Mouse (Mus musculus) heart, embryonic 14.5 days (tissue): ENCODE results near the gene Mrpl17. TPM values are rescaled to one million over a fixed set of nuclear protein-coding genes. Genes with fewer than 3 reads are reported as not detected.
A peak's percentile ranks its signal among the peaks of the same experiment; 100 is the strongest.
"Not testable (repeated sequence)": the region's sequence is repeated elsewhere in the genome, so short reads cannot be mapped to it uniquely, and the experiment has no call there.

Experiments
- ATAC-seq: fragments of 200-750 bp; cut with Nextera tagmentation; 2 replicates; pipeline ENCODE4 v1.8.0; 2017; ENCODE audit warnings: low read depth, moderate TSS enrichment; ENCODE audit not compliant: insufficient number of reproducible peaks, insufficient read depth, low FRiP score
- H3K27ac ChIP-seq, 2 experiments: fragments of 200-500 bp in 1 of 2; fragments of 300-500 bp in 1 of 2; sonication (generic) in 1 of 2; replicated peaks in 1 of 2; 2 replicates each; pipeline ENCODE4 v1.5.1; 2012 to 2014; ENCODE audit warnings: low read depth in 2 of 2, low read length in 2 of 2, control low read depth in 1 of 2, mild to moderate bottlenecking in 1 of 2, mixed read lengths in 1 of 2; ENCODE audit not compliant: control insufficient read depth in 1 of 2, insufficient read depth in 1 of 2
- H3K27me3 ChIP-seq: fragments of 300-500 bp; sonication (generic); 2 replicates; pipeline ENCODE4 v1.6.1; 2014; ENCODE audit warnings: mild to moderate bottlenecking, low read length, control low read depth; ENCODE audit not compliant: control insufficient read depth, insufficient read depth
- H3K36me3 ChIP-seq: fragments of 300-500 bp; sonication (generic); 2 replicates; pipeline ENCODE4 v1.6.1; 2014; ENCODE audit warnings: mild to moderate bottlenecking, control low read depth, low read length, mixed read lengths; ENCODE audit not compliant: control insufficient read depth, insufficient read depth
- H3K4me1 ChIP-seq, 2 experiments: fragments of 200-500 bp in 1 of 2; fragments of 300-500 bp in 1 of 2; sonication (generic) in 1 of 2; 2 replicates each; pipeline ENCODE4 v1.6.1; 2012 to 2014; ENCODE audit warnings: low read length in 2 of 2, control low read depth in 1 of 2, mixed read lengths in 1 of 2; ENCODE audit not compliant: control insufficient read depth in 2 of 2, insufficient read depth in 2 of 2
- H3K4me2 ChIP-seq: fragments of 300-500 bp; sonication (generic); 2 replicates; pipeline ENCODE4 v1.6.1; 2014; ENCODE audit warnings: mild to moderate bottlenecking, low read length
- H3K4me3 ChIP-seq, 2 experiments: fragments of 200-500 bp in 1 of 2; fragments of 300-500 bp in 1 of 2; sonication (generic) in 1 of 2; 2 replicates each; pipeline ENCODE4 v1.5.1; 2012 to 2014; ENCODE audit warnings: low read length in 2 of 2, mild to moderate bottlenecking in 2 of 2, control low read depth in 1 of 2, low read depth in 1 of 2, moderate library complexity in 1 of 2; ENCODE audit not compliant: control insufficient read depth in 1 of 2, insufficient read depth in 1 of 2
- H3K9ac ChIP-seq: fragments of 300-500 bp; sonication (generic); 2 replicates; pipeline ENCODE4 v1.6.1; 2014; ENCODE audit warnings: mild to moderate bottlenecking, low read length
- H3K9me3 ChIP-seq: fragments of 300-500 bp; sonication (generic); 2 replicates; pipeline ENCODE4 v1.6.1; 2016; ENCODE audit warnings: low read length, control low read depth; ENCODE audit not compliant: control insufficient read depth
- WGBS: fragments of 180-500 bp; shearing (Covaris S2); extraction: QIAGEN DNeasy Blood & Tissue Kit; methylation state at CpG from one replicate; pipeline ENCODE4 v1.1.7; 2014; 5-methylcytosine and 5-hydroxymethylcytosine counted together
- polyA plus RNA-seq: library from polyadenylated mRNA; unstranded; fragments of >200 nt; fragmentation: Nextera tagmentation; extraction: Ambion mirVana; gene quantifications from 2 replicates; pipeline ENCODE4 v1.2.1, GENCODE M21; 2014

The Mrpl17 gene
- 206 and 233 TPM in 2 replicates for polyA plus RNA-seq

DNA sequence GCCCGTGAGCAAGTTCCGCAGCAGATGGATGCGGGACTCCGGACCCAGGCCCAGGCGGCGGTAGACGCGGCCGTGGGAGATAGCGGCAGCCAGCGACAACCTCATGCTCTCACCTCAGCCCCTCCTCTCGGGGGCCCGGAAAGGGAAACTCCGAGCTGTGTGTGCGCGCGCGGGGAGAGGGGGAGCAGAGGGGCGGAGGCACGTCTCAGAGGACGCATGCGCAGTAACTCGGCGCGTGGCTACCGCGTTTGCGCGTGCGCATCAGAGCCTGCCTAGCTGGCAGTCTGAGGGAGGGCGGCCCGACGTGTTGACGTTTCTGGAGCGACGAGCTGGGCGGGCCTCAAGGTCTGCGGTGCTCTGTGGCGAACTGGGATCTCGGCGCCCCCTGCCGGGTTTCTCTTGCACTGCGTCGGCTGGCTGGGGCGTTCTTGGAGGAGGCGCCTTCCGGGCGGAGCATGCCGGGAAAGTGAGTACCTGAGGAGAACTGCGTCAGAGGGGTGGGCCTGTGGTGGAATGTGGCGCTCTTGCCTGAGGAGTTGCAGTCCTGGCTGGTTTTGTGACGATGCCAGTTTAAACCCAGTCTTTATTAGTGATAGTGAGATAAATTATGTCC lies at the start of gene Mrpl17:
Mrpl17 (minus strand) TSS at position 223 of the 613 bp plus-strand sequence.
- peaks cover 4 to 8% of the 10 kb centered on the region in 2 experiments for H3K4me1 ChIP-seq
- under 1% methylated on average over 50 of the region's 52 CpGs for WGBS

DNA sequence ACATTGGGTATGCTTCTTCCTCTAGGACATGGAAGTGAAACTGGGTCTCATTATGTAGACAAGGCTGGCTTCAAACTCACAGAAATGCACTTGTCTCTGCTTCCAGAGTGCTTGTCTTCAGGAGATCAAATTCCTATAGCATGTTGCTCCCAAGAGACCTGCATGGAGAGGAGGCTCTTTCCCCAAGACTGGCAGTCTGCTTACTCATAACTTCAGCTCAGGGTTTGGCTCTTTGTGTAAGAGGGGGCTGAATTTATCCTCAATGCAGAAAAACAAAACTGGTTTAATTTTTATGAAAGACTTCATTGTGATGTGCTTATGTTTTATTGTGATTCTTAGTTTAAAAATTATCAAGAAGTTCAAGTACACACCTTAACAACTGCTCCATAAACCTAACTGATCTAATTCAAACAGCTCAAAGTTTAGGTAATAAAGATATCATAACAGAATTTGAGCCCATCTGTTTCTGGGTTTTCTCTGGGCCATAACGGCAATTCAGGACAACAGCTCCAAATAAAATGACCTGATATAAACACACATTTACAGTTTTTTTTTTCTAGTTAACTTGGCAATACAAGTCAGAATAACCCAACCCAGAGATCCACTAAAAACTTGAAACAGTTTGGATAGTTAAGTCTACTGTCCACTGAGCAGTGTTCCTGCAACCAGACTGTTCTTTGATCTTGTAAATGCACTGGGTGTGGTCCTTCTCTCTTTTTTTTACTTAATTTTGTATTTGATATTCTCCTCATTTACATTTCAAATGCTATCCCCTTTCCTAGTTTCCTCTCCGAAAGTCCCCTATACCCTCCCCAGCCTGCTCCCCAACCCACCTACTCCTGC lies 45.0 kb upstream of the Mrpl17 start:
- H3K4me1 ChIP-seq, H3K9me3 ChIP-seq, H3K36me3 ChIP-seq, H3K27me3 ChIP-seq, H3K27ac ChIP-seq, ATAC-seq, H3K9ac ChIP-seq, H3K4me3 ChIP-seq, H3K4me2 ChIP-seq: not testable (repeated sequence)
- WGBS: no CpG with 5 or more reads among the region's 2 CpGs

More for the DNA sequence above, at the start of gene Mrpl17:
- ATAC-seq: peak; percentile 99
- Histone ChIP-seq H3K27me3 (no peaks in the 10 kb centered on the region), H3K36me3 (peaks cover 27% of the 10 kb centered on the region), H3K4me3 (peak within 1 kb of the TSS; percentile 82 to 98), H3K4me2 (peak within 1 kb of the TSS; percentile 90), H3K9ac (peak within 1 kb of the TSS; percentile 98), H3K27ac (peak within 1 kb of the TSS; percentile 79 to 89), H3K9me3 (peaks cover 4% of the 10 kb centered on the region; the same call in 1 of the 2 replicates)

DNA sequence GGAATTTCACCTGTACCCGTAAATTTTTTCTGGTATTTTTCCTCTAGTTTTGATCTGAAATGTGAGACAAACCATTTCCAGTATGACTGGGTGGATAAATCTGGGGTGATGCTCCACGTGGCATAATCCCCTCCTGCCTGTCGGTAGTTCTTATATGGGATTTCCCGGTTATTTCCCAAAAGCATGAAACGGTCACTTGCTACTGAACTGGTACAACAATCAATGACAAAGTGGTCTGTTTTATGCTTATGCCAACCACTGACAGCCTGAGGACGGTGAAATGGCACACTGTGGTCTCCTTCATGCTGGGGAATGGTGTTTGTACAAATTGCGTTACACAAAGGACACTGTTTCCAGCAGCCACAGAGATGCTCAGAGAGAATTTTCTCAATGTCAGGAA lies 13.4 kb upstream of the Mrpl17 start:
- Histone ChIP-seq H3K9me3 (no peaks in the 10 kb centered on the region), H3K27me3 (no peaks in the 10 kb centered on the region), H3K9ac (no peak overlapping the region), H3K4me3 (no peak overlapping the region), H3K27ac (no peak overlapping the region), H3K4me2 (no peak overlapping the region), H3K36me3 (no peaks in the 10 kb centered on the region), H3K4me1 (no peaks in the 10 kb centered on the region)
- 70% methylated on average over 7 of the region's 7 CpGs for WGBS
- no peak for ATAC-seq

GRCm38 (mm10) chr7:105818483-105818882 lies 7.6 kb upstream of the Mrpl17 start:
- Histone ChIP-seq H3K4me1 (no peaks in the 10 kb centered on the region), H3K9me3 (peaks cover 4% of the 10 kb centered on the region; the same call in 1 of the 2 replicates), H3K4me3 (no peak overlapping the region), H3K4me2 (no peak overlapping the region), H3K9ac (no peak overlapping the region), H3K27me3 (no peaks in the 10 kb centered on the region), H3K36me3 (no peaks in the 10 kb centered on the region), H3K27ac (no peak overlapping the region)
- 2% methylated on average over 1 of the region's 1 CpGs for whole genome bisulfite sequencing
- ATAC-seq: no peak

DNA sequence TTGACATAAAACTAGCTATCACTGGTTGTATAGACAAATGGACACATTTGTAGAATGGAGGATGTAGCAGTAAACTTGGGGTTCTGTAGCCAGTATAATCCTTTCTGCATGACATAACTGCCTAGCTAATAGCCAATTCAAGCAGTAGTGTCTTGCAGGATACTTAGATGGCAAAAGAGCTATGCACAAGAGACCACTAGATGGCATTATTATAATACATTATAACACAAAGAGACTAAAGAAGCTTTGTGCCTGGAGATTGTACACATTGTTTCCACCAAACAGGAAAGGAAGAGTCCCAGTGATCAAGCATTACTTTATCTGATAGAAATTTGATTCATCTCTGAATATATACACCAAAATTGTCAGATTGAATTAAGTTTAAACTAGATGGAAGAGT lies 5.8 kb upstream of the Mrpl17 start:
- ATAC-seq: no peak
- Histone ChIP-seq H3K4me2 (no peak overlapping the region), H3K9ac (no peak overlapping the region), H3K27ac (no peak overlapping the region), H3K9me3 (peaks cover 4% of the 10 kb centered on the region; the same call in 1 of the 2 replicates), H3K4me1 (no peaks in the 10 kb centered on the region), H3K27me3 (no peaks in the 10 kb centered on the region), H3K36me3 (no peaks in the 10 kb centered on the region), H3K4me3 (no peak overlapping the region)

- Histone ChIP-seq H3K9me3 (peaks cover 4% of the 10 kb centered on the region; the same call in 1 of the 2 replicates), H3K4me1 (peaks cover 4 to 8% of the 10 kb centered on the region in 2 experiments), H3K4me3 (no peak overlapping the region), H3K27ac (no peak overlapping the region), H3K27me3 (no peaks in the 10 kb centered on the region), H3K36me3 (peaks cover 13% of the 10 kb centered on the region), H3K9ac (no peak overlapping the region), H3K4me2 (no peak overlapping the region)
- WGBS: 71% methylated on average over 3 of the region's 3 CpGs
- ATAC-seq: no peak
Observed at GRCm38 (mm10) chr7:105813326-105813725, 2.4 kb upstream of the Mrpl17 start.

- Histone ChIP-seq H3K27me3 (no peaks in the 10 kb centered on the region), H3K27ac (no peak overlapping the region), H3K36me3 (peaks cover 21% of the 10 kb centered on the region), H3K4me1 (peaks cover 4 to 8% of the 10 kb centered on the region in 2 experiments), H3K9me3 (peaks cover 4% of the 10 kb centered on the region; the same call in 1 of the 2 replicates), H3K9ac (no peak overlapping the region), H3K4me3 (no peak overlapping the region), H3K4me2 (no peak overlapping the region)
- ATAC-seq: no peak
- 67% methylated on average over 3 of the region's 3 CpGs for WGBS
Observed at GRCm38 (mm10) chr7:105812566-105812965, 1.7 kb upstream of the Mrpl17 start.
